Mouse (Mus musculus): Measurements from ENCODE around the gene Mxi1.

- no peak for TF ChIP-seq CTCF (IDR thresholded peaks at IDR 0.05)
- no peak for TF ChIP-seq EP300 (IDR thresholded peaks at IDR 0.05)
Observed at GRCm38 (mm10) chr19:53278491-53279415, 31.6 kb upstream of the Mxi1 start.

Data from lung, postnatal 0 days (tissue).